Mouse (Mus musculus): ENCODE results near the gene Rfx4. TPM values are rescaled to one million over a fixed set of nuclear protein-coding genes. Genes with fewer than 3 reads are reported as not detected.

Rfx4 gene
- total and polyA plus RNA-seq, 2 experiments = 1.8 to 5.1 TPM

DNA sequence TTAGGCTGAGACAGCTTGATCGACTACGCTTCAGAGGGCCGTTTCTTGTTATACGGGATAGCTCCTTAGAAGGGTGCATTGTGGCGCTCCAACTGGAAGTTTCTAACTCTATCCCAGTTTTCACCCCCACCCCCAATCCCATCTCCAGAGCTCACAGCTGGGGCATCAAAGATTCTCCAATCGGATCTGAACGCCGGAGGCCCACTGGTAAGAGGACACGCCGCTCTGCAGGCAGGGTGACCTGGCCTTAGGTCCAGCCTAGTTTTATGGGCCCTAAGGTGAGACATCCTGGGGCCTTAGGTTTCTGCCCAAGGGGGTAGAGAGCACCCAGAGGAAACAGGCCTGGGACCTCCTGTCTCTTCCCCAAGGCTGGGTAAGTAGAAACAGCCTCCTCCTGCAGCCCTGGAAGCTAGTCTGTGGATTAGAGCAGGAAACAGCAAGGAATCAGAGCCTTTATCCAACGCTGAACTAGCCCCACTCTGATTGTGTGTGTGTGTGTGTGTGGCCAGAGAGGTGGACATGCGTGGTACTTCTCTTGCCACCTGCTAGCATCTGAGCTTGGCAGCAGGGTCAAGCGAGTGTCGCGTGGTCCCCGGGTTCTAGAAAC is 3.8 kb downstream of the Rfx4 start:
- Histone ChIP-seq H3K36me3 (ENCODE audit: control insufficient read depth, insufficient read depth, low read length) (no peaks in the 10 kb centered on the region), H3K27me3 (ENCODE audit: control insufficient read depth, insufficient read depth, low read length) (peaks cover 34% of the 10 kb centered on the region), H3K79me2 (ENCODE audit: control insufficient read depth, insufficient read depth, low read length) (no peaks in the 10 kb centered on the region), H3K4me3 (ENCODE audit: insufficient read depth, low read depth, low read length) (no peak overlapping the region), H3K9ac (ENCODE audit: low read depth, low read length) (no peak overlapping the region), H3K27ac (replicated peaks; ENCODE audit: insufficient read depth, low read depth, low read length) (no peak overlapping the region), H3K4me1 (ENCODE audit: control insufficient read depth, insufficient read depth, low read length) (peaks cover 5% of the 10 kb centered on the region; the same call in 1 of the 2 replicates)
- WGBS = 21% methylated on average over 16 of the region's 16 CpGs
- no peak for DNase-seq (ENCODE audit: extremely low read depth, low read depth, low spot score)
- TF ChIP-seq POLR2A (IDR thresholded peaks at IDR 0.05; ENCODE audit: extremely low read depth, insufficient read depth, low read length) = no peak
- no peak for TF ChIP-seq CTCF (IDR thresholded peaks at IDR 0.05; ENCODE audit: low read depth, low read length)

- Histone ChIP-seq H3K27me3 (ENCODE audit: control insufficient read depth, insufficient read depth, low read length) (peaks cover 26% of the 10 kb centered on the region), H3K27ac (replicated peaks; ENCODE audit: insufficient read depth, low read depth, low read length) (no peak overlapping the region), H3K9ac (ENCODE audit: low read depth, low read length) (no peak overlapping the region), H3K36me3 (ENCODE audit: control insufficient read depth, insufficient read depth, low read length) (no peaks in the 10 kb centered on the region), H3K4me1 (ENCODE audit: control insufficient read depth, insufficient read depth, low read length) (peaks cover 5% of the 10 kb centered on the region; the same call in 1 of the 2 replicates), H3K79me2 (ENCODE audit: control insufficient read depth, insufficient read depth, low read length) (no peaks in the 10 kb centered on the region), H3K4me3 (ENCODE audit: insufficient read depth, low read depth, low read length) (no peak overlapping the region)
- no peak for DNase-seq (ENCODE audit: extremely low read depth, low read depth, low spot score)
- 15% methylated on average over 46 of the region's 46 CpGs for WGBS
- TF ChIP-seq POLR2A (IDR thresholded peaks at IDR 0.05; ENCODE audit: extremely low read depth, insufficient read depth, low read length) = no peak
- no peak for TF ChIP-seq CTCF (IDR thresholded peaks at IDR 0.05; ENCODE audit: low read depth, low read length)
Observed at GRCm38 (mm10) chr10:84760118-84761111, 4.6 kb downstream of the Rfx4 start.

- 80% methylated on average over 10 of the region's 10 CpGs for WGBS
- TF ChIP-seq POLR2A (IDR thresholded peaks at IDR 0.05; ENCODE audit: extremely low read depth, insufficient read depth, low read length) (no peak), CTCF (IDR thresholded peaks at IDR 0.05; ENCODE audit: low read depth, low read length) (no peak)
Observed at GRCm38 (mm10) chr10:84768766-84769165, 12.9 kb downstream of the Rfx4 start.

GRCm38 (mm10) chr10:84772380-84773130 is 16.7 kb downstream of the Rfx4 start:
- H3K9ac ChIP-seq (ENCODE audit: low read depth, low read length) = no peak overlapping the region
- no peak overlapping the region for H3K4me3 ChIP-seq (ENCODE audit: insufficient read depth, low read depth, low read length)
- H3K36me3 ChIP-seq (ENCODE audit: control insufficient read depth, insufficient read depth, low read length) = no peaks in the 10 kb centered on the region
- DNase-seq (ENCODE audit: extremely low read depth, low read depth, low spot score) = no peak
- no peaks in the 10 kb centered on the region for H3K79me2 ChIP-seq (ENCODE audit: control insufficient read depth, insufficient read depth, low read length)
- no peaks in the 10 kb centered on the region for H3K4me1 ChIP-seq (ENCODE audit: control insufficient read depth, insufficient read depth, low read length)
- no peaks in the 10 kb centered on the region for H3K27me3 ChIP-seq (ENCODE audit: control insufficient read depth, insufficient read depth, low read length)
- no peak for TF ChIP-seq CTCF (IDR thresholded peaks at IDR 0.05; ENCODE audit: low read depth, low read length)
- TF ChIP-seq POLR2A (IDR thresholded peaks at IDR 0.05; ENCODE audit: extremely low read depth, insufficient read depth, low read length) = no peak
- WGBS = 86% methylated on average over 4 of the region's 4 CpGs
- H3K27ac ChIP-seq (replicated peaks; ENCODE audit: insufficient read depth, low read depth, low read length) = no peak overlapping the region

More at GRCm38 (mm10) chr10:84768766-84769165, 12.9 kb downstream of the Rfx4 start:
- no peaks in the 10 kb centered on the region for H3K36me3 ChIP-seq (ENCODE audit: control insufficient read depth, insufficient read depth, low read length)
- no peaks in the 10 kb centered on the region for H3K4me1 ChIP-seq (ENCODE audit: control insufficient read depth, insufficient read depth, low read length)
- no peak overlapping the region for H3K27ac ChIP-seq (replicated peaks; ENCODE audit: insufficient read depth, low read depth, low read length)
- DNase-seq (ENCODE audit: extremely low read depth, low read depth, low spot score) = no peak
- no peak overlapping the region for H3K9ac ChIP-seq (ENCODE audit: low read depth, low read length)
- no peak overlapping the region for H3K4me3 ChIP-seq (ENCODE audit: insufficient read depth, low read depth, low read length)
- no peaks in the 10 kb centered on the region for H3K27me3 ChIP-seq (ENCODE audit: control insufficient read depth, insufficient read depth, low read length)
- H3K79me2 ChIP-seq (ENCODE audit: control insufficient read depth, insufficient read depth, low read length) = no peaks in the 10 kb centered on the region

DNA sequence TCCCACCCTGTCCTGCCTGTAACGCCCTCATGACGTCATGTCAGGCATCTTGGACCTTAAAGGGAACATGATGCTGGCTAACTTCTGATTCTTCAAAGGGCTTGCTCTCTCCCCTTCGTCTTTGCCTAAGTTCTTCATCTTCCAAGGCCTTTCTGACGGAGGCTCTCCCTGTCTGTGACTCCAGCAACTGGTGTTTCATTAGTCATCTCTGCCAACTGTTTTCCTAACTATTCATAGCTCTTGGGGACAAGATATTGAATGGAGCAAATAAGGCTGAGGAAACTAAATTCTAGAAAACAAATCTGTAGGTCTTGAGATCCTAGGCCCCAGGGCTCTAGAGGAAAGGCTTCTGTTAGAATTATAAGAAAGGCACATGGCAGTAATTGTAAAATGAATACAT is 18.0 kb downstream of the Rfx4 start:
- Histone ChIP-seq H3K79me2 (ENCODE audit: control insufficient read depth, insufficient read depth, low read length) (no peaks in the 10 kb centered on the region), H3K27me3 (ENCODE audit: control insufficient read depth, insufficient read depth, low read length) (no peaks in the 10 kb centered on the region), H3K36me3 (ENCODE audit: control insufficient read depth, insufficient read depth, low read length) (no peaks in the 10 kb centered on the region), H3K9ac (ENCODE audit: low read depth, low read length) (no peak overlapping the region), H3K4me1 (ENCODE audit: control insufficient read depth, insufficient read depth, low read length) (no peaks in the 10 kb centered on the region), H3K4me3 (ENCODE audit: insufficient read depth, low read depth, low read length) (no peak overlapping the region), H3K27ac (replicated peaks; ENCODE audit: insufficient read depth, low read depth, low read length) (no peak overlapping the region)
- WGBS = 93% methylated on average over 4 of the region's 4 CpGs
- no peak for DNase-seq (ENCODE audit: extremely low read depth, low read depth, low spot score)
- TF ChIP-seq CTCF (IDR thresholded peaks at IDR 0.05; ENCODE audit: low read depth, low read length) = no peak
- TF ChIP-seq POLR2A (IDR thresholded peaks at IDR 0.05; ENCODE audit: extremely low read depth, insufficient read depth, low read length) = no peak

Measured in liver, adult 2 months (tissue).